ENCODE assay signal across 9 mouse cellular contexts in genomic region chr8:107056973-107057369, GRCm38 (mm10). TPM values are rescaled to one million over a fixed set of nuclear protein-coding genes. Genes with fewer than 3 reads are reported as not detected.
DNase-seq lines count a peak whose midpoint lies in the region; ATAC-seq and TF ChIP-seq lines count a peak whose summit lies in the region.
"Had no signal": no experiment of that assay in that cellular context is flagged by ENCODE, and none has a peak within 500 bp of the region (broad histone marks: within the 10 kb centered on the region; RNA-seq: fewer than 3 reads in every experiment).

No protein-coding gene starts in this region.

- peak overlapping the region; percentile 99 for H3K4me3 ChIP-seq in gastrocnemius, adult 2 months
- peak overlapping the region; percentile 70 for H3K4me3 ChIP-seq in thymus, adult 2 months (ENCODE audit: control insufficient read depth, insufficient read depth, low read length)
- peak overlapping the region; percentile 79 for H3K4me3 ChIP-seq in limb, embryonic 11.5 days (ENCODE audit: low read depth, low read length)

- intact Hi-C loops in gastrocnemius, adult 2 months (cut with DNase I): loop anchor here (1.0 kb wide), 1 partner anchor 26 kb away; the partner anchor contains the start of gene Vps4a

- WGBS in thymus, adult 2 months: 1% methylated on average over 33 of the region's 33 CpGs
- WGBS in limb, embryonic 11.5 days: 0% methylated on average over 33 of the region's 33 CpGs

- no peak for TF ChIP-seq CTCF in gastrocnemius, adult 2 months (IDR thresholded peaks at IDR 0.05)
- TF ChIP-seq CTCF in thymus, adult 2 months (IDR thresholded peaks at IDR 0.05; ENCODE audit: borderline replicate concordance, control insufficient read depth, extremely low read depth, insufficient read depth, low read length, poor library complexity): 0 out of 2 replicates have a peak, but pooled peaks have one; percentile 5

- no peaks in the 10 kb centered on the region for H3K27me3 ChIP-seq in thymus, adult 2 months (ENCODE audit: control insufficient read depth, insufficient read depth, low read length)
- H3K27me3 ChIP-seq in limb, embryonic 11.5 days (ENCODE audit: control insufficient read depth, insufficient read depth, low read length): no peaks in the 10 kb centered on the region

- H3K9me3 ChIP-seq in limb, embryonic 11.5 days (ENCODE audit: control insufficient read depth, low read length): no peaks in the 10 kb centered on the region

- no peak for TF ChIP-seq POLR2A in thymus, adult 2 months (IDR thresholded peaks at IDR 0.05; ENCODE audit: control insufficient read depth, extremely low read depth, insufficient read depth, low read length, poor library complexity)

- H3K27ac ChIP-seq in gastrocnemius, adult 2 months: peak overlapping the region; percentile 95
- H3K27ac ChIP-seq in thymus, adult 2 months (ENCODE audit: control insufficient read depth, insufficient read depth, low read length): no peak overlapping the region
- H3K27ac ChIP-seq in limb, embryonic 11.5 days (replicated peaks; ENCODE audit: low read depth, low read length): no peak overlapping the region

- peak overlapping the region; percentile 92 for H3K4me2 ChIP-seq in limb, embryonic 11.5 days (ENCODE audit: low read depth, severe bottlenecking)

- DNase-seq in gastrocnemius, adult 2 months: no peak
- DNase-seq in gastrocnemius, postnatal 25 days: no peak
- DNase-seq in thymus, adult 2 months: no peak
- no peak for DNase-seq in thymus, postnatal 0 days (ENCODE audit: low spot score)
- DNase-seq in limb, embryonic 11.5 days (ENCODE audit: low spot score): no peak
- DNase-seq in skeletal muscle tissue, adult 2 months (ENCODE audit: low read depth, low spot score): peak; percentile 21
- DNase-seq in spleen, postnatal 14 days (ENCODE audit: low spot score in 2 of 2): no peak
- DNase-seq in frontal cortex, postnatal 25 days (ENCODE audit: low spot score in 2 of 2): no peak

- ATAC-seq in limb, embryonic 11.5 days (ENCODE audit: insufficient number of reproducible peaks, low FRiP score, low TSS enrichment, low read depth): peak; percentile 65; the same call in 1 of the 2 replicates

- H3K36me3 ChIP-seq in thymus, adult 2 months (ENCODE audit: control insufficient read depth, insufficient read depth, low read length): peaks cover 22% of the 10 kb centered on the region
- H3K36me3 ChIP-seq in limb, embryonic 11.5 days (ENCODE audit: control insufficient read depth, insufficient read depth, low read length): peaks cover 19% of the 10 kb centered on the region

- peaks cover 6% of the 10 kb centered on the region for H3K4me1 ChIP-seq in thymus, adult 2 months (replicated peaks; ENCODE audit: control insufficient read depth, insufficient read depth, low read length)
- H3K4me1 ChIP-seq in limb, embryonic 11.5 days (ENCODE audit: control insufficient read depth, insufficient read depth, low read length): peaks cover 5% of the 10 kb centered on the region; the same call in 1 of the 2 replicates

- peak overlapping the region; percentile 55 for H3K9ac ChIP-seq in limb, embryonic 11.5 days (ENCODE audit: low read length)

RNA-seq across cellular contexts. Expression of gene Nip7, which starts 0.3 kb away (rescaled TPM):
- total RNA-seq in gastrocnemius, adult 2 months (2021): 10 to 100 TPM; 19.3 to 20.7 TPM
- 10 to 100 TPM; 14.7 to 18.5 TPM for total RNA-seq in gastrocnemius, postnatal 25 days (2021)
- 34.1 and 38.4 TPM in 2 replicates for polyA plus RNA-seq in thymus, adult 2 months (2012; rRNA removed)
- 86.6 and 102 TPM in 2 replicates for polyA plus RNA-seq in thymus, postnatal 0 days (2015; fragmentation: Nextera tagmentation; extraction: Ambion mirVana)
- 119 and 126 TPM in 2 replicates for polyA plus RNA-seq in limb, embryonic 11.5 days (2014; fragmentation: Nextera tagmentation; extraction: Ambion mirVana)

RNA-seq across cellular contexts. Expression of gene Cog8, which starts 0.5 kb away (rescaled TPM):
- total RNA-seq in gastrocnemius, adult 2 months (2021): 10 to 100 TPM; 18.7 to 20.3 TPM
- total RNA-seq in gastrocnemius, postnatal 25 days (2021): 10 to 100 TPM; 15.8 to 17.6 TPM
- polyA plus RNA-seq in thymus, adult 2 months (2012; rRNA removed): 59.7 and 68.6 TPM in 2 replicates
- 38.4 and 40.9 TPM in 2 replicates for polyA plus RNA-seq in thymus, postnatal 0 days (2015; fragmentation: Nextera tagmentation; extraction: Ambion mirVana)
- 42.2 and 42.7 TPM in 2 replicates for polyA plus RNA-seq in limb, embryonic 11.5 days (2014; fragmentation: Nextera tagmentation; extraction: Ambion mirVana)

RNA-seq across cellular contexts. Expression of gene Tmed6, which starts 8.5 kb away (rescaled TPM):
- total RNA-seq in gastrocnemius, adult 2 months (2021): not detected
- not detected for total RNA-seq in gastrocnemius, postnatal 25 days (2021)
- polyA plus RNA-seq in thymus, adult 2 months (2012; rRNA removed): 0.20 TPM in 2 replicates
- polyA plus RNA-seq in thymus, postnatal 0 days (2015; fragmentation: Nextera tagmentation; extraction: Ambion mirVana): 0.35 and 0.48 TPM in 2 replicates
- not detected in 2 replicates for polyA plus RNA-seq in limb, embryonic 11.5 days (2014; fragmentation: Nextera tagmentation; extraction: Ambion mirVana)
- total RNA-seq: layer of hippocampus, adult 8-10 months had no signal

RNA-seq across cellular contexts. Expression of gene Pdf, which starts 8.6 kb away (rescaled TPM):
- total RNA-seq in gastrocnemius, adult 2 months (2021): 10 to 100 TPM; 38.6 to 44.0 TPM
- 10 to 100 TPM; 35.7 to 39.8 TPM for total RNA-seq in gastrocnemius, postnatal 25 days (2021)
- polyA plus RNA-seq in thymus, adult 2 months (2012; rRNA removed): 32.2 and 41.4 TPM in 2 replicates
- polyA plus RNA-seq in thymus, postnatal 0 days (2015; fragmentation: Nextera tagmentation; extraction: Ambion mirVana): 28.3 and 29.4 TPM in 2 replicates
- polyA plus RNA-seq in limb, embryonic 11.5 days (2014; fragmentation: Nextera tagmentation; extraction: Ambion mirVana): 53.7 and 54.2 TPM in 2 replicates

RNA-seq across cellular contexts. Expression of gene Vps4a, which starts 25.9 kb away (rescaled TPM):
- total RNA-seq in gastrocnemius, adult 2 months (2021): 10 to 100 TPM; 65.2 to 67.8 TPM
- 10 to 100 TPM; 53.1 to 56.2 TPM for total RNA-seq in gastrocnemius, postnatal 25 days (2021)
- 31.2 and 31.6 TPM in 2 replicates for polyA plus RNA-seq in thymus, adult 2 months (2012; rRNA removed)
- polyA plus RNA-seq in thymus, postnatal 0 days (2015; fragmentation: Nextera tagmentation; extraction: Ambion mirVana): 63.2 and 63.4 TPM in 2 replicates
- polyA plus RNA-seq in limb, embryonic 11.5 days (2014; fragmentation: Nextera tagmentation; extraction: Ambion mirVana): 71.4 and 73.1 TPM in 2 replicates
